Mouse (Mus musculus): Measurements from ENCODE around the gene Nsun4. TPM values are rescaled to one million over a fixed set of nuclear protein-coding genes. Genes with fewer than 3 reads are reported as not detected.
A peak's percentile ranks its signal among the peaks of the same experiment; 100 is the strongest.

The Nsun4 gene
- polyA plus RNA-seq, 1 experiment from 2014 or later: 12.6 TPM

GRCm38 (mm10) chr4:116074861-116075620, 21.4 kb upstream of the Nsun4 start, which contains the start of the genes Uqcrh and Lrrc41:
TSS of gene Uqcrh (minus strand) at chr4:116075071.
TSS of gene Lrrc41 (plus strand) at chr4:116075269.
- Histone ChIP-seq H3K4me1 (ENCODE audit: control insufficient read depth, insufficient read depth, low read length) (peaks cover 26% of the 10 kb centered on the region), H3K36me3 (ENCODE audit: control insufficient read depth, insufficient read depth, low read length) (peaks cover 2% of the 10 kb centered on the region; the same call in 1 of the 2 replicates), H3K9me3 (ENCODE audit: control insufficient read depth, low read length) (no peaks in the 10 kb centered on the region), H3K27me3 (ENCODE audit: control insufficient read depth, insufficient read depth, low read length) (no peaks in the 10 kb centered on the region), H3K4me3 (ENCODE audit: low read depth, low read length) (peak within 1 kb of the TSS; percentile 75), H3K4me2 (ENCODE audit: low read depth, low read length) (peak within 1 kb of the TSS; percentile 87), H3K27ac (ENCODE audit: low read depth, low read length) (peak within 1 kb of the TSS; percentile 93), H3K9ac (replicated peaks; ENCODE audit: low read depth, low read length) (peak within 1 kb of the TSS; percentile 82)
- WGBS: under 1% methylated on average over 55 of the region's 55 CpGs
- ATAC-seq (ENCODE audit: low read depth): peak; percentile 95

GRCm38 (mm10) chr4:116074145-116074675, 20.5 kb upstream of the Nsun4 start:
- H3K36me3 ChIP-seq (ENCODE audit: control insufficient read depth, insufficient read depth, low read length): peaks cover 9% of the 10 kb centered on the region
- H3K9me3 ChIP-seq (ENCODE audit: control insufficient read depth, low read length): no peaks in the 10 kb centered on the region
- peaks cover 26% of the 10 kb centered on the region for H3K4me1 ChIP-seq (ENCODE audit: control insufficient read depth, insufficient read depth, low read length)
- no peaks in the 10 kb centered on the region for H3K27me3 ChIP-seq (ENCODE audit: control insufficient read depth, insufficient read depth, low read length)
- H3K4me3 ChIP-seq (ENCODE audit: low read depth, low read length): peak overlapping the region; percentile 75
- no peak for ATAC-seq (ENCODE audit: low read depth)
- H3K9ac ChIP-seq (replicated peaks; ENCODE audit: low read depth, low read length): peak overlapping the region; percentile 82
- H3K27ac ChIP-seq (ENCODE audit: low read depth, low read length): no peak overlapping the region; the same call in 1 of the 2 replicates
- 2% methylated on average over 8 of the region's 8 CpGs for WGBS
- H3K4me2 ChIP-seq (ENCODE audit: low read depth, low read length): peak overlapping the region; percentile 87

DNA sequence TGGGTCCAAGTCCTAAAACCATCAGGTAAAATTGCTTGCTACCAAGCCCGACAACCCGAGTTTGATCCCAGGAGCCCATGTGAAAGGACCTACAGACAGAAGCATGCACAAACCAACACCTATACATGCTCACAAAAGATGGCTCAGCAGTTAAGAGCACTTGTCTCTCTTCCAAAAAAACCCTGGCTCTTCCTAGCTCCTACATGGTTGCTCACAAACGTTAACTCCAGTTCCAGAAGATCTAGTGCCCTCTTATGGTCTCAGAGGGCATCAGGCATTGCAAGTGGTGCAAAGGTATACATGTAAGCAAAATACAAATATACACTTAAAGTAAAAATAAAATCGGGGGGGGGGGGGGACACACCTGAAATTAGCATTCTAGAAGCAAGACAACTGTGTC, 19.5 kb upstream of the Nsun4 start:
- ATAC-seq (ENCODE audit: low read depth): no peak
- H3K27me3 ChIP-seq (ENCODE audit: control insufficient read depth, insufficient read depth, low read length): no peaks in the 10 kb centered on the region
- peaks cover 26% of the 10 kb centered on the region for H3K4me1 ChIP-seq (ENCODE audit: control insufficient read depth, insufficient read depth, low read length)
- H3K27ac ChIP-seq (ENCODE audit: low read depth, low read length): no peak overlapping the region
- H3K4me2 ChIP-seq (ENCODE audit: low read depth, low read length): peak overlapping the region; percentile 17; the same call in 1 of the 2 replicates
- no peaks in the 10 kb centered on the region for H3K9me3 ChIP-seq (ENCODE audit: control insufficient read depth, low read length)
- peaks cover 9% of the 10 kb centered on the region for H3K36me3 ChIP-seq (ENCODE audit: control insufficient read depth, insufficient read depth, low read length)
- H3K9ac ChIP-seq (replicated peaks; ENCODE audit: low read depth, low read length): no peak overlapping the region
- no peak overlapping the region for H3K4me3 ChIP-seq (ENCODE audit: low read depth, low read length)
- 57% methylated on average over 4 of the region's 4 CpGs for WGBS

GRCm38 (mm10) chr4:116070116-116070515, 16.4 kb upstream of the Nsun4 start:
- no peak overlapping the region for H3K4me3 ChIP-seq (ENCODE audit: low read depth, low read length)
- peaks cover 12% of the 10 kb centered on the region for H3K4me1 ChIP-seq (ENCODE audit: control insufficient read depth, insufficient read depth, low read length)
- 89% methylated on average over 6 of the region's 6 CpGs for WGBS
- H3K27ac ChIP-seq (ENCODE audit: low read depth, low read length): no peak overlapping the region
- H3K9me3 ChIP-seq (ENCODE audit: control insufficient read depth, low read length): no peaks in the 10 kb centered on the region
- H3K27me3 ChIP-seq (ENCODE audit: control insufficient read depth, insufficient read depth, low read length): no peaks in the 10 kb centered on the region
- peaks cover 21% of the 10 kb centered on the region for H3K36me3 ChIP-seq (ENCODE audit: control insufficient read depth, insufficient read depth, low read length)
- H3K4me2 ChIP-seq (ENCODE audit: low read depth, low read length): no peak overlapping the region
- ATAC-seq (ENCODE audit: low read depth): no peak
- H3K9ac ChIP-seq (replicated peaks; ENCODE audit: low read depth, low read length): no peak overlapping the region

GRCm38 (mm10) chr4:116063855-116064254, 10.2 kb upstream of the Nsun4 start:
- 37% methylated on average over 1 of the region's 1 CpGs for WGBS
- no peak overlapping the region for H3K9ac ChIP-seq (replicated peaks; ENCODE audit: low read depth, low read length)
- ATAC-seq (ENCODE audit: low read depth): no peak

DNA sequence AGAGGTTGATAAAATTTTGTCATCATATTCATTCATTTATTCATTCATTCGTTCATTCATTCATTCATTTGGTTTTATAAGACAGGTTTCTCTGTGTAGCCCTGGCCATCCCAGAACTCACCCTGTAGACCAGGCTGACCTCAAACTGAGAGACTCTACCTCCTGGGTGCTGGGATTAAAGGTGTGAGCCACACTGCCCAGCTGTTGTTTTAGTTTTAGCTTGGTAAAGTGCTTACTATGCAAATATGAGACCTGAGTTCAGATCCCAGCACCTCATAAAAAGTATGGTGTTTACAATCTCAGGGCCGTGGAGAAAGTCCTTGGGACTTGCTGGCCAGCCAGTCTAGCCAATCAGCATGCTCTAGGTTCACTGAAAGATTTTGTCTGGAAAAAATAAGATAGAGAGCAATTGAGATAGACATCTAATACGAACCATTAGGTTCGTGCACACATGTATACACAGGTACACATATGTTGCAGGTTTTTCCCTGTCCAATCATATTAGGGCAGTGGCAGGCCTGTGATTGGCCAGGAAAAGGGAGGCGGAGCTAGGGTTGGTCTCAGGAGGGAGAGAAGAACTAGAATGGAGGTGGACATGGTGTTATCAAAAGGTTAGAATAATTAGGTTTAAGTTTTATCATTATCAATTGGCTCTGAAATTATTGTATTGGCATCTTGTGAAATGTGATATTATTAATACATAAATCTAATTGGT, 5.5 kb upstream of the Nsun4 start:
- H3K36me3 ChIP-seq (ENCODE audit: control insufficient read depth, insufficient read depth, low read length): no peaks in the 10 kb centered on the region
- WGBS: 83% methylated on average over 5 of the region's 5 CpGs
- H3K27ac ChIP-seq (ENCODE audit: low read depth, low read length): no peak overlapping the region
- no peaks in the 10 kb centered on the region for H3K4me1 ChIP-seq (ENCODE audit: control insufficient read depth, insufficient read depth, low read length)
- H3K27me3 ChIP-seq (ENCODE audit: control insufficient read depth, insufficient read depth, low read length): no peaks in the 10 kb centered on the region
- no peak overlapping the region for H3K4me2 ChIP-seq (ENCODE audit: low read depth, low read length)
- no peak for ATAC-seq (ENCODE audit: low read depth)
- H3K4me3 ChIP-seq (ENCODE audit: low read depth, low read length): no peak overlapping the region
- H3K9me3 ChIP-seq (ENCODE audit: control insufficient read depth, low read length): no peaks in the 10 kb centered on the region
- no peak overlapping the region for H3K9ac ChIP-seq (replicated peaks; ENCODE audit: low read depth, low read length)

More at GRCm38 (mm10) chr4:116063855-116064254, 10.2 kb upstream of the Nsun4 start:
- Histone ChIP-seq H3K4me2 (ENCODE audit: low read depth, low read length) (no peak overlapping the region), H3K9me3 (ENCODE audit: control insufficient read depth, low read length) (no peaks in the 10 kb centered on the region), H3K27ac (ENCODE audit: low read depth, low read length) (no peak overlapping the region), H3K4me1 (ENCODE audit: control insufficient read depth, insufficient read depth, low read length) (no peaks in the 10 kb centered on the region), H3K27me3 (ENCODE audit: control insufficient read depth, insufficient read depth, low read length) (no peaks in the 10 kb centered on the region), H3K4me3 (ENCODE audit: low read depth, low read length) (no peak overlapping the region), H3K36me3 (ENCODE audit: control insufficient read depth, insufficient read depth, low read length) (peaks cover 12% of the 10 kb centered on the region)

- no peak for ATAC-seq (ENCODE audit: low read depth)
- no peaks in the 10 kb centered on the region for H3K9me3 ChIP-seq (ENCODE audit: control insufficient read depth, low read length)
- H3K36me3 ChIP-seq (ENCODE audit: control insufficient read depth, insufficient read depth, low read length): no peaks in the 10 kb centered on the region
- no peak overlapping the region for H3K4me2 ChIP-seq (ENCODE audit: low read depth, low read length)
- H3K27ac ChIP-seq (ENCODE audit: low read depth, low read length): no peak overlapping the region
- H3K27me3 ChIP-seq (ENCODE audit: control insufficient read depth, insufficient read depth, low read length): no peaks in the 10 kb centered on the region
- H3K4me1 ChIP-seq (ENCODE audit: control insufficient read depth, insufficient read depth, low read length): no peaks in the 10 kb centered on the region
- whole genome bisulfite sequencing: 0% methylated on average over 1 of the region's 1 CpGs
- no peak overlapping the region for H3K9ac ChIP-seq (replicated peaks; ENCODE audit: low read depth, low read length)
- H3K4me3 ChIP-seq (ENCODE audit: low read depth, low read length): no peak overlapping the region
Measured at GRCm38 (mm10) chr4:116057559-116057958, 3.9 kb upstream of the Nsun4 start.

DNA sequence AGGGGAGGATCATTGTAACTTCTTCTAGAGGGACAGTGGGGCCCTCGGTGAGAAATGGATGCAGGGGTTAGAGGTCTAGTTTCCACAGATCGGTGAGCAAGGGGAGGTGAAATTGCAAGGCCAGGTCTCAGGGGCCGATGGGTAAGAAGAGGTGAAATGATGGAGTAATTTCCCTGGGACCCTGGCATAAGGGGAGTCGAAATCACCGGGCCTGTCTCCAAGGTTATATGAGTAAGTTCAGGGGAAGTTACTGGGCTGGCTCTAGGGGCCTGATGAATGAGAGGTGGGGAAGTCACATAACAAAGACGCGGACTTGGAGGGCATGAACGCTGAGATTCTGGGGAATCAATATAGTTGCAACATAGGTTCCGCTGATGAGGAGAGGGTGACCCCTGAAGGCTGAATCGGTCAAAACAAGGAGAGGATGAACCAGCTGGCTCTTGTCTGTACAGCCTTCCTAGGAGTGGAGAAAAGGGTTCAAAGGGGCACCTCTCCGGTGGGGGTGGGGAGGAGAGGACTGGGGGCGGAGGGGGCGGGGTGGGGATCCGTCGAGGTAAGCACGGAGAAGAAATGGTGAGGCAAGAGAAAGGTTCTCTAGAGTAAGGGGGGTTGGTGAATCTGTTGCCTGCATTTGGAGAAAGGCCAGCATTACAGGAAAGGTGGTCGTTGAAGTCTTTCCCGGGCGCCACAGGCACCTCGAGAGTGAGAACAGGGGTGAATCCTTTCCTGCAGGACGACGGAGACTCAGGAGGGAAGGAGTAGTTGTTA, 966 bp downstream of the Nsun4 start:
- H3K4me2 ChIP-seq (ENCODE audit: low read depth, low read length): peak overlapping the region; percentile 72

More for the DNA sequence above, 966 bp downstream of the Nsun4 start:
- H3K27me3 ChIP-seq (ENCODE audit: control insufficient read depth, insufficient read depth, low read length): no peaks in the 10 kb centered on the region
- peak overlapping the region; percentile 59 for H3K4me3 ChIP-seq (ENCODE audit: low read depth, low read length)
- H3K9ac ChIP-seq (replicated peaks; ENCODE audit: low read depth, low read length): peak overlapping the region; percentile 61; the same call in 1 of the 2 replicates
- peak overlapping the region; percentile 91 for H3K27ac ChIP-seq (ENCODE audit: low read depth, low read length)
- WGBS: 9% methylated on average over 22 of the region's 22 CpGs
- H3K4me1 ChIP-seq (ENCODE audit: control insufficient read depth, insufficient read depth, low read length): no peaks in the 10 kb centered on the region
- peak; percentile 67 for ATAC-seq (ENCODE audit: low read depth)
- H3K36me3 ChIP-seq (ENCODE audit: control insufficient read depth, insufficient read depth, low read length): no peaks in the 10 kb centered on the region
- no peaks in the 10 kb centered on the region for H3K9me3 ChIP-seq (ENCODE audit: control insufficient read depth, low read length)
